Mouse (Mus musculus) kidney, postnatal 14 days (tissue): ENCODE measurements at regions not wholly inside any gene's neighbourhood (a gene's known extent, or its start where the extent isn't known, plus 50 kb on each side); places are given as distances from the start of the nearest gene placed in this dataset.

Source experiments
- DNase-seq: peaks from one replicate; pipeline ENCODE4 v3.0.0; 2022; ENCODE audit warnings: mixed read lengths

- no peak for DNase-seq
Measured at GRCm38 (mm10) chr1:165086131-165086530, 74.4 kb downstream of the Tbx19 start.

- DNase-seq, result no peak
Measured at GRCm38 (mm10) chr1:165084753-165085152, 75.8 kb downstream of the Tbx19 start.

DNA sequence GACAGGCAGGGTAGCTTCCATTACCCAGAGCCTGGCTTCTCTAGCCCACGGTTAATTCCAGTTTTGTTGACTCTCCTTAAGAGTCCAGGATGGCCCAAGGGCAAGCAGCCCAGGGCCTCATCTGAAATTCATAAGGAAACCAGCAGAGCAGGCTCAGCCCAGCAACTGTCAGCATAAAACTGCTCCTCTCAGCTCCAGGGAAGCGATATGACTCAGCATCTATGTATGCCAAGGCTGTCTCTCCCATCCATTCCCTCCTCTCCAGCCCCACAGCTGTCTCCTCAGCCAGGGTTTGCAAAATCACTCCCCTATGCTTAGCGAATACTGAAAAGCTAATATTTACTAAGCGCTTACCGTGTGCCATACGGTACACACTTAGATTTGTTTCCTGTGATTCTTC, 76.4 kb downstream of the Tbx19 start:
- DNase-seq, result no peak

- no peak for DNase-seq
Measured at GRCm38 (mm10) chr1:165080351-165080750, 80.2 kb downstream of the Tbx19 start.

DNA sequence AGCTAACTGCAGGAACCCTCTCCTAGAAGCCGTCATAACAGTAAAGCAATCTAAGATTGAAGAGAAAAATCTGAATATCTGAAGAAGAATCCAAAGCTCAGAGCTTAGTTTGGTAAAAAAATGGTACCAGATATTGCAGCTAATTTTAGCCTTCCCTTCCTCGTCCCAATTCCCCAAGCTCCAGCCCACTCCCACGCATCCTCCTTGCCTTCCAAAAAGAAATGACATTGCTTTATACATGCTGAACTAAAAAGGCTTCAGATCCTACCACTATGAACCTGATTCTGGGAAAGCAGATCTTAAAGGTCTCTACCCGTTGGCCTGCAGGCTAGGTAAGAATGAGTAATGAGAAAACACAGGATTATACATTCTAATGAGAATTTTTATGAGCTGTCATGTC, 83.3 kb downstream of the Tbx19 start:
- no peak for DNase-seq

DNA sequence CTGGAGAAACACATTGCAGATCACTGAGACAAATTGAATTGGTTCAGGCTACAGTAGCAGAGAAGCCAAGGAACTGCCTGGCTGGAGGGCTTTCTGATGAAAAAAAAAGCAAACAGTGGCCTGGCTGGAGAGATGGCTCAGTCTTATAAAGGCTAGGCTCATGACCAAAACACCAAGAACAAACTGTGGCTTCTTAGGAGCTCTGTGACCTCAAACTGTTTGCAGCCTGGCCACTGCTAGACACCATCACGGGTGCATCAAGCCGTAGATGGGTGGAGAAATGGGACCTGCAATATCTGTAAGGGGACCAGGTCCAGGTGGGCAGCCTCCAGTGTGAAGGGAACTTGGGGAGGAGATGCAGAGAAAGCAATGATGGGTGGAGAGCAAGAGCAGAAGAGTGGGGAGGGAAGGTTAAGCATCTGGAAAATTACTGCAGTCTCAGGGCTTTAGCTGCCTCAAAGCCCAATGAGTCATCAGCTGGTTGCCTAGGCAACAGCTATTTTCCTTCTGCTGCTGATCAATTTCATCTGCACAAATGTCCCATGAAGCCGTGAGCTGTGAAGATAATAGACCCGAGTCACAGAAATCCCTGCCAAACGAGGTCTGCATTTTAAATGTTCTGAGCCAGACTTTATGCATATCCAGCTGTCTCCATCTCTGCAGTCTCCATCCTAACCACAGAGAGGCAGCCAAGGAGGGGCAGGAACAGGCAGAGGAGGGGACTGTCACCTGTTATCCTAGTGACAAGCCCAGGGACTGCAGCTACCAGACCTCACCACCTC, 85.1 kb downstream of the Tbx19 start:
- DNase-seq, result no peak

DNA sequence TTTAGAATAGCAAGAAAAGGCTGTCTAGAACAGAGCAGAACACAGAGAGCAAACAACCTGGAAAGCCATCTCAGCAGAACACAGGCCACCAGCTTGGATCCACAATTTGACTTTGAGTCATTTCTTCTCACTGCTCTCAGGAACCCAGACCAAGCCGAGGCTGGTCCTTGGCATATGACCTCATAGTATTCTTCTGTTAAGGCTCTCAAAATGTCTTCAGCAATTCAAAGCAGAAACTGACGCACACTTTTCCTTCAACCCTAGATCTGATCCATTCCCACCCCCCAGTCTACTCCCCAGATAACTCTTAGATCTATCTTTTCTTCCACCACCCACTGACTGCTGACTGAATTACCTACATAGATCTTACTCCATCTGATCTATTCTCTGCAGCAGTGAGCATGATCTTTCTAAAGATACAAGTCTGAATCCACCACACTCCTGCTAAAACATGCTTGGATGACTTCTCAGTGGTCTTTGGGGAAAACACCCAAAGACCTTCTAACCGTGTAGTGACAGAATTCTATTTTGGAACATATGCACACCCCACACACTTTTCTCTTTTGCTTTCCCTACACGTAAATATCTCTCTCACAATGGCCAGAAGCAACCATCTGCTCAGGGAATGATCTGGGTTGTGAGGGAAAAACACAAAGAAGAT, 88.6 kb downstream of the Tbx19 start:
- DNase-seq, result no peak

- no peak for DNase-seq
Measured at GRCm38 (mm10) chr1:165064981-165065380, 95.6 kb downstream of the Tbx19 start.

DNA sequence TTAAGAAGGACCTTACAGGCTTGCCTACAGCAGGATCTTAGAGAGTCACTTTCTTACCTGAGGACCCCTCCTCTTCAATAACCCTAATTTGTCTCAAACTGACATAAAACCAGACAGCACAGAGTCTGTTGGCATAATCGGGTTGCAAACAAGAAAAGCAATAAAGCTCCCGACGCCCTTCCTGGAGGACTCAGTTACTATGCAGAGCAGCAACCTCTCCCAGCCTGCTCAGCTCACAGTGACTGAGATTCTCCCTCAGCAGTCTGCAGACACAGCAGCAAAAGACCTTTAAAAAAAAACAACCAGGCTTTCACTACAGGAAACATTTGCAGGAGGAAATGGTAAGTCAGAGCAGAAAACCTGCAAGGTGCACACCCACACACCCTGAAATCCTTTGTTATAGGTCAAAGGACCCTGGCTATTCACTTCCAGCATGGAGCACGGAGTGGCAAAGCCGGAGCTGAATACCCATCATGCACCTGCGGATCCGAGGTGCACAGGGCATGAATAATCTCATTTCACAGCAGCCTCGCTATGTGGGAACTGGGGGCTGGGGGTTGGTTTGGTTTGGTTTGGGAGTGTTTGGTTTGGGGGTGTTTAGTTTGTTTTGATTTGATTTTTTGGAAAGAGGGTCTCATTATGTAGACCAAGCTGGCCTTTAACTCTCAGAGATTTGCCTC, 97.6 kb downstream of the Tbx19 start:
- DNase-seq, result no peak

GRCm38 (mm10) chr1:165061420-165061819, 99.2 kb downstream of the Tbx19 start:
- DNase-seq, result no peak

DNA sequence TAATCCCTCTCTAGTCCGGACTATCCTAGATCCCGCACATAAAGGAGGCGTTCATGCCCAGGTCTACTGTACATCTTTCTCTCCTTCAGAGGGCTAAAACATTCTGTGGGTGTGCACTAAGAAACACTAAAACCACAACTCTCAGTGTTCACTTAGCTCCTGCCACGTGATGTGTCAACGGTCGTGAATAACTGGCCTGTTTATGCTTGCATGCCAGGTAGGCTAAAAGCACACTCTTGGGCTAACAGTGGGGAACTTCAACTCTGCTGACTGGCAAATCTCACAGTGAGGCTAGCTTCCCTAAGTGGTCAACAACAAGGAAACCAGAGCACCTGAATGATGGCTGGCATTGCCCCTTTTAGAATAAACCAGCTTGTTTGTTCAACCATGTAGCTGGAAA, 106.3 kb downstream of the Tbx19 start:
- no peak for DNase-seq

DNA sequence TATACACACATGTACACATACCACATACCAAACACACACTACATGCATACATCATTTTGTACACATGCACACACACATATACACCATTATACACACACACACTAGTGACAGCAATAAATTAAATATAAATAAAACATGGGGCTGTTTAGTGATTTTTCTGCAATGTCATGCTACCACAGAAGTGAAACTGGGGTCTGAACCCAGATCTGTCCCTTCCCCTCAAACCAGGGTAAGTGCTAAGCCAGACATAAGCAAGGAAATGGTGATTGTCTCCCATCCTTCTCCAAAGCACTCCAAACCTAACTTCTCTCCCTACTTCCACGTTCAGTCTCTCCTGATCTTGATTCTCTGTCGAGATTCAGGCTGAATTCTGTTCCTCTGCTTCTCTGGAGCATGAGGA, 109.3 kb downstream of the Tbx19 start:
- DNase-seq, result no peak

- DNase-seq, result no peak
Measured at GRCm38 (mm10) chr1:165050176-165050575, 110.4 kb downstream of the Tbx19 start.

GRCm38 (mm10) chr1:165046637-165047036, 111.3 kb upstream of the Xcl1 start:
- peak; percentile 26 for DNase-seq

DNA sequence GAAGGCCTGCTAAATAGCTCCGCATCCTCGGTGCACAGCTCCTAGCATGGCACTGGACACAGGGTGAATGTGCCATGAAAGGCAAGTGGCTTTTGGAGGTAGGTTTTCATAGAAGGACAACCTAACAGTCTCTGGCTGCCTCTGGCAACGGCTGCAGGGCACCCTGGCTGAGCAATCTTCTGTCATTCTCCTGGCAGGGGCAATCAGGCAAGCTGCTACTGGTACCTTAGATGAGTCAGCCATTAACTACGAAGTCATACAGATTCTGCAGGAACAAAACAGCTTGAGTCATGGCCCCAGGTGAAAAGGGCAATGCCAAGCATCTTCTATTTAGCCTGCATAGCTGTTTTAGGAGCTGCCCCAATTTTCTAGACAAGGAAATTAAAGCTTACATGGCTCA, 110.7 kb upstream of the Xcl1 start:
- peak; percentile 2 for DNase-seq

- no peak for DNase-seq
Measured at GRCm38 (mm10) chr1:165043361-165043760, 108.0 kb upstream of the Xcl1 start.

GRCm38 (mm10) chr1:165042105-165042504, 106.8 kb upstream of the Xcl1 start:
- DNase-seq, result no peak

DNA sequence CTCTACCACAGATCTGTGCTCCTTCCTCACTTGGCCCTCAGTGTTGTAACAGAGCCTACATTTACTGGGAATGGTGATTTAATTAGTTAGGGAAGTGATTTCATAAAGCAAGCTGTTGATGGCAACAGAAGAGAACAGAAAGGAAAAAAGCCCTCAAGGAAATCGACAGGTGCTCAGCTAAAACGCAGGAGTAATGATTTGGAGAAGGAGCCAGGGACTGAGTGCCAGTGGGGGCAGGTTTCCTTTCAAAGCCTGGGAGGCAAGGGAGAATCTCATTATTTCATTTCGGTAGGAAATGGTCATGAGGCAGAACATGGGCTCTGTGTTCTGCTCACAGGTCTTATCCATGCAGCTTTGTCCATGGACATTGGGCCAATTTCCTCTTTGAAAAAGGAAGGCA, 101.3 kb upstream of the Xcl1 start:
- no peak for DNase-seq

- DNase-seq, result peak; percentile 36
Measured at GRCm38 (mm10) chr1:165035618-165036017, 100.3 kb upstream of the Xcl1 start.

- DNase-seq, result no peak
Measured at GRCm38 (mm10) chr1:165020960-165021563, 85.7 kb upstream of the Xcl1 start.

- DNase-seq, result no peak
Measured at GRCm38 (mm10) chr1:165018692-165019309, 83.5 kb upstream of the Xcl1 start.

- DNase-seq, result no peak
Measured at GRCm38 (mm10) chr1:165018236-165018635, 82.9 kb upstream of the Xcl1 start.

- DNase-seq, result no peak
Measured at GRCm38 (mm10) chr1:165017793-165018192, 82.5 kb upstream of the Xcl1 start.
